Mouse (Mus musculus): ENCODE results near the gene Gm45261. TPM values are rescaled to one million over a fixed set of nuclear protein-coding genes. Genes with fewer than 3 reads are reported as not detected.

Gm45261 gene
- not detected for total RNA-seq (2021)

DNA sequence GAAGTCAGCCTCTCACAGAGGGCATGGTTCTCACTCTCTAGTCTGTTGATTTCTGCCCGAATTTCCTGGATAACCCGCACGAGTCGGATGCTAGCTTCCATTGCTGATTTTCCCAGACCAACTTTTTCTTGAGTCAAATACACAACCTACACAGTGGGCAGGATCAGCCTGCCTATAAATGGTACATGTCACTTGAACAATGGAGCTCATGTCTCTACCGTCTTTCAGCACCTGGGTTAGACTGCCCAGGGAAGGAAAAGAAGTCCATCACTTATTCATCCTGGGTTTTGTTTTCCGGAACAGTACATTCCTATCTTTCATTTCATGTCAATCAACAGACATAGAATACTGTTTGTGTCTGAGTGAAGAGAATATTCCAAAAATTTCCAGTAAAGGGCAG is at the start of gene Gm45261:
Gm45261 (minus strand) TSS at position 101 of the 400 bp plus-strand sequence.
- DNase-seq (ENCODE audit: low spot score in 2 of 2) = no peak

DNA sequence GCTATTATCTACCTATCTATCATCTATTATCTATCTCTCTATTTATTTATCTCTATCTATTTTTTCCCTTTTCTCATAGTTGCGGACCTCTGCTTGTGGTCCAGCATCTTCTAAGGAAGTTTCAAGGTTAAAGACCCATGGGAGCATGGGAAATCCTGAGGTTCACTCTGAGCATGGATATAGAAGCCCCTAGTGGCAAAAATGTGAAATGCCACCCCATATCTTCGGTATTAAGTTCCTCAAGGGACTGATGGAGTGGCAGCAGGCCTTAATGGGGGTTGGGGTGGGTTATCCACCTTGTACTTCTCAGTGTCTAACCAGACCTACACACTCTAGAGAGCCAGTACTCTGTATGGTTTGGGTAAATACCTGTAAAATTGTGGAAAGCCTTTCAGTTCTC is 43.5 kb upstream of the Gm45261 start:
- intact Hi-C loops (cut with DNase I) = no loop called here
- no peak for DNase-seq (ENCODE audit: low spot score in 2 of 2)

More for the DNA sequence above, at the start of gene Gm45261:
- intact Hi-C loops (cut with DNase I) = no loop called here

DNA sequence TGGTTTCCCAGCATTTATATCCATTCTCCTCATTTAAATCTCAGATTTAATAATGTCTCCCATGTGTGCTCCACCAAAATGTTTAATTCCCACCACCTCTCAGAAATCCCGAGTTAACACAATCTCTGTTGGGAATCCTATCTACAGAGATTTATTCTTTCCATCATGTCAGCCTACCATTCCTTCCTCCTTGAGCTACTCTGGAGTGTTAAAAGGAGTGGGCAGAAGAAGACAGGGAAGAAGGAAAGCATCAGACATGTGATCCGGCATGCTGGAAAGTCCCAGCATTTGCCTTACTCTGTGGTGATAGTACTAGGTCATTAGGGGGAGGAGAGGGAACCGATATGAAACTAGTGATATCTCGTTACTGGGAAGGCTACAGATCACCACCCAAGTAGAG is 42.8 kb upstream of the Gm45261 start:
- DNase-seq (ENCODE audit: low spot score in 2 of 2) = no peak
- intact Hi-C loops (cut with DNase I) = no loop called here

DNA sequence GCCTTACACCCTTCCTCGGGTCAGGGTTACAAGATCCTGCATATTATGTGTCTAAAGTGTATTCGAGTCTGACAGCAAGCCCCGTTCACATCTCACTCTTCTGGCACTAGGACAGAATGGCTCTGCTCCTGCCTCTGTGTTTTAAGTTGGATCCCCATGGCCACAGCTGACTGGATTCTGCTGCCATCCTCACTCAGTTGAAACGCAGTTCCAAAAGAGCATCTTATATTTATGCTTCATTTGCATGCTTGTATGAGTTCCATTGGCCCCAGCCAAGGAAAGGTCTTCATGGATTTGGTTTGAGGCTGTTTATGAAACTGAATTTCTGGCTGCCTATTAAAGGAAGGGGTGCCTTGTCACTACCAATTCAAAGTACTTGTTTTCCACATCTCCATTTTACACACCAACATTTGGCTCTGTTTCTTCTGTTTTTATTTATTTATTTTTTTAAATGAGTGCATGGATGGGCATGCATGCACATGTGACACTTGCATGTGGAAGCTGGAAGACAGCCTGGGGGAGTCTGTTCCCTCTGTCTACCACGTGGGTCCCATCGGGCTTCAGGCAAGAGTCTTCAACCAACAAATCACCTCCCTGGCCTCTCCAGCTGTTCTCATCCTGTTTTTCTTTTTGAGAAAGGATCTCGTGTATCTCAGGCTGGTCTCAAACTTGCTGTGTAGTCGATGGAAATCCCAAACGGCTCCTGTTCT is 41.4 kb upstream of the Gm45261 start:
- no peak for DNase-seq (ENCODE audit: low spot score in 2 of 2)
- intact Hi-C loops (cut with DNase I) = no loop called here

DNA sequence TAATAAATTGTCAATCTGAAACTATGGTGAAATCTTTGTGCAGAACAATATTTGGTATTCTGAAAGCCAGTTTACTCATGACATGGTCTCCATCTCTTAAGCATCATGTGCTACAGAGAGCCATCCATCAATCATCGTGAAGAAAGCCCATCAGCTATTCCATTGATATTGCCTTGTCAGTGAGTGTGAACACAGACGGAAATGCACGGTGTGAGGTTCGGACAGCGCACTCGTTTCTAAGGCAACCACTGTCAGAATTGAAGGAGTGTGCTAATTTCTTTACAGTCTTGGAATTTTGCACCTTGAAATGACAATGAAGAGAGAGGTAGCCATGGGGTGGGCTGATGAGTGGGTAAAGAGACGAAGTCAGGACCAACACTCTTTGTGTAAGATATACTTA is 38.0 kb upstream of the Gm45261 start:
- DNase-seq (ENCODE audit: low spot score in 2 of 2) = no peak
- intact Hi-C loops (cut with DNase I) = no loop called here

DNA sequence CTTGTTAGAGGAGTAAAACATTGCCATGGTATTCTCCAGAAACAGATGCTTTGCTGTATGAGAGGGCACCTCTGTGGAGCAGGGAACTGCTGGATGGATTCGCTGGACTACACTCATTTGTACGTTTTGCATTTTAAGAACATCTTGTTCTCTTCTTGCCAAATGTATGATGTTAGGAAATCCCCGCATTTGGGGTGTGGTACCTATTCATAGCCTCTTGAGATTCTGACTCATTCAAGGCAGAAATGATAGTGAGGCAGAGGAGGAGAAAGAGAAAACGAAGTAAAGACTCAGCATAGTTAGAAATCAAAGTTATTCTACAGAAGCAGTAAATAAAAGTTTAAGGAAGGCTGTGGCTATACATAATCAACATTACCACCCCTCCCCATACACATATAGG is 35.1 kb upstream of the Gm45261 start:
- no peak for DNase-seq (ENCODE audit: low spot score in 2 of 2)
- intact Hi-C loops (cut with DNase I) = no loop called here

DNA sequence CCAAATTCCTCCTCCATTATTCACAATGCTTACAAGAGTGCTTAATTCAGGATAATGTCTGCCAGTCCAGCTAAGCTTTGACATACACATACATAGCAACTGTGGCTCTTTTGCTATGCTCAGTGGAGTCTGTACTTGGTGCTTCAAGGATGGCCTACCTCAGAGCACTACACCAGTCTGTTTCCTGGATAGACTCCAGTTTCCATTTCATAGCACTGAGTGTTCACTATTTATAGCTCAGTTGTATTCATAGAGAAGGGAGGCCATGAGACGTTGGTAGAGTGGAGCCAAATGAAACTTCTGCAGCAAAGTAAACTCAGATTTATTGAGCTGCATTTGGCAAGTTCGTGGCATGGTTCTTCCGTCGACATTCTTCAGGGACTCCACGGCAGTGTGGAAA is 22.2 kb upstream of the Gm45261 start:
- no peak for DNase-seq (ENCODE audit: low spot score in 2 of 2)

DNA sequence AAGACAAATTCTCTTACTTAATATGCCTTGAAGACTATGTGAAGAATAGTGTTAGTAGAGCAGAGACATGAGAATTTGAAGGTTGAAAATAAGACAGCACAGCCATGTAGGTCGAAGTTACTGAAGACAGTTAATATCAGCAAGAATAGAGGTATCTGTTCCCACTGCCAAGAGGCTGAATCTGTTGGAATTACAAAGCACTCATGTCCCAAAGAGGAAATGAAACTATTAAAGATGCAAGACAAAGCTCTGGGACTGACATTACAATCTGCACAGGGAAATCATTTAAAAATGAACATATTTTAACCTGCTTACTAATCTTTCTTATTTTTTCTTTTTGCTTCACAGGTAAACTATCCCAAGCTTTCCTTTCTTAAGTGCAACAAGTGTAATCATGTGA is 13.7 kb upstream of the Gm45261 start:
- intact Hi-C loops (cut with DNase I) = no loop called here
- DNase-seq (ENCODE audit: low spot score in 2 of 2) = no peak

More for the DNA sequence above, 22.2 kb upstream of the Gm45261 start:
- intact Hi-C loops (cut with DNase I) = no loop called here

DNA sequence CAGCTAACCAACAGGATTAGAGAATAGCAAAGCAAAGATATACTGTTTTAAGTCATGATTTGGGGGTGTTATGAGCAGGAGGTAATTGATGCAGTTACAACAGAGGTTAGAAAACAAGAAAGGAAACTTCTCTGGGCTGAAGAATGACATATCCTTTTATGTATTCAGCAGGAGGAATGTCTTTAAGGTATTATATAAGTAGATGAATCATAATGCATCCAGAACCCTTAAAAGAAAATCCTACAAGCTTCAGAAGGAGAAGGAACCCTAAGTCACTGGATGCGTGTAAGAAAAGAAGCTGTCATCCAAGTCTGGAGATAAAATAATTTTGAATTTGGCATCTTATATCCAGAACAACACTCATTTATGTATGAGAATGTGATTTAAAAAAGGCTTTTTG is 11.1 kb upstream of the Gm45261 start:
- no peak for DNase-seq (ENCODE audit: low spot score in 2 of 2)
- intact Hi-C loops (cut with DNase I) = no loop called here

DNA sequence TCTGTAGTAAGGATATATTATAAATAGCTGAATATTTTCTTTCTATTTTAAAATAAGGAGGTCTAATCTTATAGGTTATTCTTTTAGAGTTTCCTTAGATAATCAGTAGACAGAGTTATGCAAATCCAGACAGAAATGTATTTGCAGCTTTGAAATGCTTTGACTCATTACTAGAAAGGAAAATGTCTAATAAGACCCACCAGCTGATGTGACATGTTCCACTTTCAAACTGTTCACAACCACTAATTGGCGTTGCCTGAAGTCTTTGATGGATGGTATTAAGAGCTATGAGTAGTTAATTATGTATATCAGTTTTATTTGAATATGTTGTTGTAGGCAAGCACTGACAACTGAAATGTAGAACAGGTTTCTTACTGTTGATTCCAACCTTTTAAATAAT is 1.3 kb downstream of the Gm45261 start:
- intact Hi-C loops (cut with DNase I) = no loop called here
- DNase-seq (ENCODE audit: low spot score in 2 of 2) = no peak

DNA sequence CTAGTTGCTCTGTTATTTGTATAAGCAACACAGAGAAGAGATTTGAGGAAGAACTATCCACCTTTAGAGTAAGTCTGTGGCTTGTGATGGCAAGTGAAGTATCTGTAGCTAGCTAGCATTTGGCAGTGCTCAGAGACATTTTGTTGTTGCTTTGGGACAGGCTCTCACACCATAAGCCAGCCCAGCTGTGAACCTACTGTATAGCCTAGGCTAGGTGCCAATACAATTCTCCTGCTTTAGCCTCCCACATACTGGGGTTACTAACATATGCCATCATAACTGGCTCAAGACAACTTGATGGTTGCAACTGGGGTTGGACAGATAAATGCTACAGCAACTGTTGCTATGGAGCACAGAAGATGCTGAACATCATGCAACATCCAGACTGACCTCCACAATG is 1.8 kb downstream of the Gm45261 start:
- no peak for DNase-seq (ENCODE audit: low spot score in 2 of 2)
- intact Hi-C loops (cut with DNase I) = no loop called here

DNA sequence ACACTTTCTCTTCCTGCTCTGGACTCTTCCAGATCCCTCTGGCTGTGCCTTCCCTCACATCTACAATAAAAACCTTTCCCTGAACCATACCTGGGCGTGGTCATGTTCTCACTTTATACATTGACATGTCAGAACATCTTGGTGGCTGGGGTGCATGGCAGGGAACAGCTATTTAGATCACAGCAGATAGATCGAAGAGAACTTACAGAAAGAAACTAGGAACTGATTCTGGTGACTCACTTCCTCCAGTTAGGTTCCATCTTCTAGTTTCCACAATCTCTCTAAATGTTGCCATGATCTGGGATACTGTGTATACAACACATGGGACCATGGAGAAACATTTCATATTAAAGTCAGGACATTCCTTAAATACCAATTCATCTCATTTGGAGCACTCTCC is 7.3 kb downstream of the Gm45261 start:
- DNase-seq (ENCODE audit: low spot score in 2 of 2) = no peak
- intact Hi-C loops (cut with DNase I) = no loop called here

DNA sequence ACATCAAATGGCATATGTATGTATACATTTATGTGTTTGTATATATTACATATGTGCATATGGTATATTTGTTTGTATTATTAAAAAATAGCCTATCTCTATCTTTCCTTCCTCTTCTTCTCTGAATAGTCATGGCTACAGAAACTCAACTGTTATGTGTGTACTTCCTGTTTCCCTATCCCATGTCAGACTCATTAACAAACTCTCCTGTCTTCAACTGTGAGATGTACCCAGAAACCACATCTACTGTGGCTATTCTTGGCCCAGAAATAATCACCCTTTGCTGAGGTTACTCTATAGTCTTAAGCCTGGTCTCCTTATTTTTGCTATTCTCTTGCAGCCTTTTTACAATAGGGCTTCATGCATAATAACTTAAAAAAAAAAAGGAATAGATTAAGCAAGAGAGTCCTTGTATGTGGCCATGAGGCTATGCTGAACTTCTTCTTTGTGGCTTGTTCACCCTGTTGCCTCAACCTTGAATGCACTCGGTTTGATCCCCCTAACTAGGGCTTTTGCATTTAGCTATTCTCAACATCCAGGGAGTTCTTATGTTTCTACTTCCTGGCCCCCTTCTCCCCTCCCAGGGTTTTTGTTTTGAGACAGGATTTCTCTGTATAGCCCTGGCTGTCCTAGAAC is 9.2 kb downstream of the Gm45261 start:
- intact Hi-C loops (cut with DNase I) = no loop called here
- no peak for DNase-seq (ENCODE audit: low spot score in 2 of 2)

DNA sequence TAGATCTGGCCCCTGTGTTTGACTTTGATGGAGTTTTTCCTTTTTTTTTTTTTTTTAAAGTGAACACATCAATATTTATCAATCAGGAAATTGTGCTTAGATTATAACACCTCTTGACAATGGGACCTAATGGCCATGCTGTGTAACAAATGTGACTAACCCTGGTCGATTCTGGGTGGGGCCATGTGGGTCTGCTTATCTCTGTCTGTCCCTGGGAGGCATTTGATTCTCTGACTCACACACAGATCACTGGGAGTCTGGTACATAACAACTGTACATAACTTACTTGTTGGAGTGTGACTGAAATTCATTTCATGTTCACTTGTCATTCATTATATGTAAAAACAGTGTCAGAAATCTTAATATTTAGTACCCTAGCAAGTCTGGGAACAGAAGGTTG is 13.7 kb downstream of the Gm45261 start:
- no peak for DNase-seq (ENCODE audit: low spot score in 2 of 2)
- intact Hi-C loops (cut with DNase I) = no loop called here

DNA sequence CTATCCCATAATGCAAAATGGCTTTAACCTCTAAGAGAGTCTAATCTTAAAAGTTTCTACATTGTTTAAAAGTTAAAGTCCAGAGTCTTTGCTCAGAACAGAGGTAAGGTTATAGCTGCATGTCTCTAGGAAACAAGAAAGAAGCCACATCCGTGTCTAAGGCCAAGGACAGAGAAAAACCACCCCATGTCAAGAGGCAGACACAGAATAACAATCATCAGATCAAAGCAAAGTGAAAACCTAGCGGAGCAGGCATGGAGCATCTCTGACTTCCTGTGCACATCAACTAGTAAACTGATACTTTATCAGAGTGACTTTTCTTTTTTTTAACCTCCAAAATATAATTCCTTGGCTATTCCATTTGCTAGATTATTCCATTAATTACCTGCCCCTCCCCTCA is 20.3 kb downstream of the Gm45261 start:
- no peak for DNase-seq (ENCODE audit: low spot score in 2 of 2)
- intact Hi-C loops (cut with DNase I) = no loop called here

DNA sequence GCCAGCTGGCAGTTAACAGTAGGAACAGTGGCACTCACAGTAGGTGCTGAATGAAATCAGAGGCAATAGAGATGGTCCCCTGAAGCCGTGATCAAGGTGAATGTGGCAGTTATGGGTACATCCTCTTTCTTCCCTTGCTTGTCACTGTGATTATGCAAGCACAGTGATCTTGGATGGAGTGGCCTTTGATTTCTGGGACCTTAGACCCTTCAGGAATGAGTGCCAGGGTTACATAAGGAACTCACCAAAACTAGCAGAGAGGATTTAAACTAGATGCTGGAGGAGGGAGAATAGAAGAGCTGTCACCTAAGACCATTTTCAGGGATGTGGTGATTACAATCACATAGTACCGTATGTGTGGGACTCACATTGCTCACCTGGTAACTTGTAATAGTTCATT is 22.7 kb downstream of the Gm45261 start:
- DNase-seq (ENCODE audit: low spot score in 2 of 2) = no peak
- intact Hi-C loops (cut with DNase I) = no loop called here

DNA sequence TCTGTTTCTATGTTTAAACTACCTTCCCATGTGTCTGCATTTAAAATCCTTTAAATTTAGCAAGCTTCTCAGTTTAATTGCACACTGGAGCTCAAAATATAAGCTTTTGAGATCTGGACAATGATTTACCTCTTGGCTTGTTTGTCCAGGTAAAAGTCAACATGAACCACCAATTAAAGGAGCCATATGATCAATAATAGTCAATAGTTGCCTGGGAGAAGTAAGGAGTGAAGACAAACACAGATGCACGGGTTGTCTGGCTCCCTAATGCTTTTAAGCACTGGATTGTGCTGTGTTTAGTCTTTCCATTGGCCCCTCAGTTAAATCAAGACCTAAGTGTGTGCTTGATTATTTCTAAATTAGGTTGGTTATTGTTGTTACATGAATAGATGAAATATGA is 33.3 kb downstream of the Gm45261 start:
- intact Hi-C loops (cut with DNase I) = no loop called here
- no peak for DNase-seq (ENCODE audit: low spot score in 2 of 2)

DNA sequence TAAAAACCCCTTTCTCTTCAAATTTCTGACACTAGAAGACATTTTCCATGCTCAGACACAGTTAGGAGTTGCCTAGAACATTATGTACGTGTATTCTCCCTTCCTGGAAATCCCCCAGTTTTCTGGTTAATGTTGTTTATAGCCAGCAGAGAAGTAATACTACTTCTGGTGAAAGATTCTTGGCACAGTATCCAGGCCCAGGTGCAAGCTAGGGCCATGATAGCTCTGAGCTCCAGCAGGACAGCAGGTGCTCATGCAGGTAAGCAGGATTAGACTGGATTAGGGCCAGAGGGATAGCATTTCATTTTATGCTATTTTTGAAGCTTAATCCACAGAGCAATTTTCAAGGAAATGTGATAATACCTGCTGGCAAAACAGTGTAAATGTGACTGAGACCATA is 33.8 kb downstream of the Gm45261 start:
- no peak for DNase-seq (ENCODE audit: low spot score in 2 of 2)
- intact Hi-C loops (cut with DNase I) = no loop called here

DNA sequence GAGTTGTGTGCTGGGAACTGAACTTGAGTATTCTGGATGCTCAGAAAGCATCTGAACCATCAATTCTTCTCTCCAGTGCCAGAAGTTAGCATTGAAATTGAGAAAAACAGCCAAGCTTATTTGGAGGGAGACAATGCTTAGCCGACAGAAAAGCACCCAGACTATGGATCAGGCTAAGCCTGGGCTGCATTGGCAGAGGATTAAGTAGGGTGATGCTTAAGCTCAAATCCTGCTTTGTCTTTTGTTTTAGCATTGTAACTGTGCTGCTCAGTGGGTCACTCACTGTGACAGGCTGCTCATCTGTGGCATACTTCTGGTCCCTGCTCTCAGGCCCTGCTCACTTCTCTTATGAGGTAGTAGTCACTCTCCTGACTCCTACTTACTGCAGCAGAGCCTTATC is 36.6 kb downstream of the Gm45261 start:
- no peak for DNase-seq (ENCODE audit: low spot score in 2 of 2)
- intact Hi-C loops (cut with DNase I) = no loop called here

DNA sequence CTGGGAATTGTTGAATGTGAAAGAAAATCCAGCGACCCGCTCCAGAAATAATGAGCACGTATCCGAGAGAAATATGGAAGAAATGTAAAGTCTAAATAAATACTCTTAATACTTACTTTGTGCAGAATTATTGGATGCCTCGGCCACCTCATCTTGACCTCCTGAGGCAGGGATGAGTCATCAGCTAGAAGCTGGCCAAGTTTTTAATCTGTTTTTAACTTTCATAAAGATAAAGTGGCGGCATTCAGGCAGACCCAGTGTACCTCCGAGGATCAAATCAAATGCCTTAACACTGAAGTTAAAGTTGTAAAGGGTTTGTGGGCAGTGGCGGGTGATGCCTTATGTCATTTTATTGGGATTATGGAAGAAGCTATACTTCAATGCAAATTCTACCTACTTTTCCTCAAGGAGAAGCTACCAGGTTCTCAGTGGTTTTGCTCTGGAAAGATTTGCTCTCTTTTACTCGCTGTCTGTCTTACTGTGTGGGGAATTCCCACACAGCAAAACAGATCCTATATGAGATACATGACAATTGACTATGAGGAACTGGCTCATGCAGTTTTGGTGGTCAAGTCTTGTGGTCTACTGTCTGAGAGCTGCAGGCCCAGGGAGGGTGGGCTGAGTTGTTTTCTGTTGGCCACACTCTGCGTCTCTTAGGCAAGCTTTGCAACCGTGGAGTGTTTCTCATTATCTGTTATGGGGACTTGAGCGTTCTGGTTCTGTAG is 42.8 kb downstream of the Gm45261 start:
- intact Hi-C loops (cut with DNase I) = no loop called here
- DNase-seq (ENCODE audit: low spot score in 2 of 2) = no peak

DNA sequence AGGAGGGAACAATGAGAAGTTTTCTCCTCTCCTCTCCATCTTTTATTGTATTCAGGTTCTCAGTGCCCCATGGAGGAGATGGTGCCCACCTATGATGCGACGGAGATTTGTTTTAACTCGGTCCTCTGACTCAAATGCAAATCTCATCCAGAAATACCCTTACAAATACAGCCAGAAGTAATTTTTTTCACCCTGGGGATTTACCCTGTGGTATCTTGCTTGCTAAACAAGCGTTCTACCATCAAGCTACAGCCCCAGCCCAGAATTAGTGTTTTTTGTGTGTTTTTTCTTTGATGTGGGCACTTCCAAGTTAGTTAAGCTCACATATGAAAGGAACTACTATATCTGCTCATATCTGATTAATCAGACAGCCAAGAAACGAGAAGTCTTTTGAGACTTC is 44.9 kb downstream of the Gm45261 start:
- intact Hi-C loops (cut with DNase I) = no loop called here

More for the DNA sequence above, 44.9 kb downstream of the Gm45261 start:
- DNase-seq (ENCODE audit: low spot score in 2 of 2) = no peak

All from left cerebral cortex, postnatal 36 days (tissue).